Mouse (Mus musculus): ENCODE data around the gene Src.

DNA sequence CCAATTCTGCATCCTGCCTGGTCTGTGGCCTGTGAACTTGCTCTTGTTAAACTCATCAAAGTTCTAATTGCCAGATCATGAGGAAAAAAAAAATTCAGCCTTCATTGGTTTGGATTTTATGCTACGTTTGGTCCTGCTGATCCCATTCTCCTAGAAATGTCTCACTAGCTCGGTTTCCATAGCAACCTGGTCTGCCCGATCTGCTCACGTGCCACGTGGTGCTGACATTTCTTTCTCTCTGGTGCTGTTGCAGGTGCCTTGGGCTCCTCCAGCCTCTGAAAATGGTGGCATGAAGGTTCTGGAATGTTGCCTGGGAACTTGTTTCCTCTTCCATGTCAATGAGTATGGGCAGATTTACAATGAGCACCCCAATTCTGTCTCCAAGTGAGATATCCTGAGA, 102.3 kb downstream of the Src start:
- TF ChIP-seq POLR2A (IDR thresholded peaks at IDR 0.05; ENCODE audit: borderline replicate concordance, extremely low read depth, insufficient read depth, insufficient read length, poor library complexity, severe bottlenecking): no peak
- no peak for TF ChIP-seq CTCF (IDR thresholded peaks at IDR 0.05; ENCODE audit: borderline replicate concordance, extremely low read depth, insufficient read depth, insufficient read length)
